Mouse (Mus musculus) limb, embryonic 11.5 days (tissue): ENCODE measurements at regions not wholly inside any gene's neighbourhood (a gene's known extent, or its start where the extent isn't known, plus 50 kb on each side); places are given as distances from the start of the nearest gene placed in this dataset.

Experiments
- ATAC-seq: fragments of 200-750 bp; cut with Nextera tagmentation; 2 replicates; pipeline ENCODE4 v1.8.0; 2017; ENCODE audit warnings: low read depth; ENCODE audit not compliant: insufficient number of reproducible peaks, low FRiP score, low TSS enrichment
- DNase-seq: peaks from one replicate; pipeline ENCODE4 v3.0.0-alpha.2; 2015; ENCODE audit warnings: low spot score
- H3K27ac ChIP-seq: fragments of 300-500 bp; sonication (generic); replicated peaks from 2 replicates; pipeline ENCODE4 v1.5.1; 2014; ENCODE audit warnings: low read depth, mild to moderate bottlenecking, low read length
- H3K27me3 ChIP-seq: fragments of 300-500 bp; sonication (generic); 2 replicates; pipeline ENCODE4 v1.6.1; 2014; ENCODE audit warnings: mild to moderate bottlenecking, low read length, mixed read lengths; ENCODE audit not compliant: control insufficient read depth, insufficient read depth
- H3K36me3 ChIP-seq: fragments of 300-500 bp; sonication (generic); 2 replicates; pipeline ENCODE4 v1.6.1; 2014; ENCODE audit warnings: mild to moderate bottlenecking, low read length, moderate library complexity, mixed read lengths; ENCODE audit not compliant: control insufficient read depth, insufficient read depth
- H3K4me1 ChIP-seq: fragments of 300-500 bp; sonication (generic); 2 replicates; pipeline ENCODE4 v1.6.1; 2014; ENCODE audit warnings: low read length, mixed read lengths; ENCODE audit not compliant: control insufficient read depth, insufficient read depth
- H3K4me2 ChIP-seq: fragments of 300-500 bp; sonication (generic); 2 replicates; pipeline ENCODE4 v1.6.1; 2014; ENCODE audit warnings: low read depth, mild to moderate bottlenecking, moderate library complexity; ENCODE audit not compliant: severe bottlenecking
- H3K4me3 ChIP-seq: fragments of 300-500 bp; sonication (generic); 2 replicates; pipeline ENCODE4 v1.5.1; 2014; ENCODE audit warnings: low read depth, low read length
- H3K9ac ChIP-seq: fragments of 300-500 bp; sonication (generic); 2 replicates; pipeline ENCODE4 v1.6.1; 2014; ENCODE audit warnings: mild to moderate bottlenecking, low read length
- H3K9me3 ChIP-seq: fragments of 300-500 bp; sonication (generic); 2 replicates; pipeline ENCODE4 v1.6.1; 2016; ENCODE audit warnings: low read length; ENCODE audit not compliant: control insufficient read depth
- WGBS: fragments of 180-500 bp; shearing (Covaris S2); extraction: QIAGEN DNeasy Blood & Tissue Kit; methylation state at CpG from one replicate; pipeline ENCODE4 v1.1.7; 2014; 5-methylcytosine and 5-hydroxymethylcytosine counted together

DNA sequence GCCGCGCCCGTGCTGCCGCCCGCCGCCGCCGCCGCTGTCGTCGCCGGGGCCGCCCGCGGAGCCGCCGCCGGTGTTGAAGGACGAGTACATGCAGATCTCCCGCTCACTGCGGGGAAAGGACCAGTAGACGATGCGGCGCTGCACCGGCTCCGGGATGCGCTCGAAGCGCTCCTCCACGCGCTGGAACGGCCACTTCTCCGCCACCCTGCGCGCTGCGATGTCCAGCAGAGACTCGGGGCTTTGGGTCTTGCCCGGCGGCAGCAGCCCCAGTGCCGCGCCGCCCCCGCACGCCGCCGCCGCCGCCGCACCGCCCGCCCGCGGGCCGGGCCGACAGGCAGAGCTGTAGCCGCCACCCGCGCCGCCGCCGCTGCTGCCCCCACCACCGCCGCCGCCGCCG, 154.7 kb upstream of the Smim15 start:
- 0% methylated on average over 29 of the region's 66 CpGs for WGBS
- H3K9me3 ChIP-seq: no peaks in the 10 kb centered on the region
- H3K4me2 ChIP-seq: peak overlapping the region; percentile 75
- H3K36me3 ChIP-seq: no peaks in the 10 kb centered on the region
- peak overlapping the region; percentile 87 for H3K4me3 ChIP-seq
- peak overlapping the region; percentile 80 for H3K27ac ChIP-seq
- peak overlapping the region; percentile 90 for H3K9ac ChIP-seq
- ATAC-seq (no peak), DNase-seq (peak; percentile 67)
- peaks cover 7% of the 10 kb centered on the region for H3K4me1 ChIP-seq
- H3K27me3 ChIP-seq: peaks cover 6% of the 10 kb centered on the region; the same call in 1 of the 2 replicates

DNA sequence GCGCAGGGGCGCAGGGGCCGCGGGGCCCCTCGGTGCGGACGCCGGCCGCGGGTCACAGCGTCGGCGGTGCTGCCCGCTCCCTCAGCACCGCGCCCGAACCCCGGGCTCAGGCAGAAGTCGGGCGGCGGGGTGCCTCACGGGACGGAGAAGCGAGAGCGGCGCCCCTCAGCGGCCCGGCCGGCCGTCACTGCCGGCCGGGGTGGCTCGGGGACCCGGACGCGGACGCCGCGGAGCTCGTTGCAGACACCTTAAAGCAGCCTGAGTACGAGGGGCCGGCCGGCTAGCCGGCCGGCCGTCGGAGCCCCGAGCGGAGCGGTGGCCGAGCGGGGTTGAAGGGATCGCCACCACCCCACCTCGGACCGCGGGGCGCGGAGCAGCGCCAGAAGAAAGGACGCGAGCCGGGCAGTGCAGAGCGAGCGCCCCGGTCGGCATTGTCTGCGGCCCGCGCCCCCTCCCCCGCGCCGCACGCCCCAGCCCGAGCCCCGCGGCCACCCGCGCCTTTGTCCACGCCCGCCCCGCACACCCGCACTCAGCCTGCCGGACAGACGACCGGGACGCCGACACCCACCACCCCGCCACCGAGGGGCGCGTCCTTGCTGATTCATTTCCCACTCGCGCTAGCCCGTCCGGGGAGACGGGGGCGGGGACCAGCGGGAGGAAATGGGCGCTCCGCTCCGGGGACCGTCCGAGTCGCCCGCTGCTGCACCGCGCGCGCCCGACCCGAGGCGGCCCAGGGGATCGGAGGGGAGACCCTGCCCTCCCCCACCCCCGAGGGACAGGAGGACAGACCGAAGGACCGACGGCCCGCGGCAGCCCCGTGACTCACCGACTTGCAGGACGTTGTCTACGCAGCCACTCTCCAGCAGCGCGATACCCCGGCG, 155.4 kb upstream of the Smim15 start:
- Histone ChIP-seq H3K27ac (peak overlapping the region; percentile 80), H3K9me3 (no peaks in the 10 kb centered on the region), H3K27me3 (peaks cover 6% of the 10 kb centered on the region; the same call in 1 of the 2 replicates), H3K9ac (peak overlapping the region; percentile 90), H3K4me3 (peak overlapping the region; percentile 87), H3K4me2 (peak overlapping the region; percentile 75), H3K4me1 (peaks cover 10% of the 10 kb centered on the region), H3K36me3 (no peaks in the 10 kb centered on the region)
- ATAC-seq (no peak), DNase-seq (peak; percentile 73)
- under 1% methylated on average over 100 of the region's 127 CpGs for WGBS

DNA sequence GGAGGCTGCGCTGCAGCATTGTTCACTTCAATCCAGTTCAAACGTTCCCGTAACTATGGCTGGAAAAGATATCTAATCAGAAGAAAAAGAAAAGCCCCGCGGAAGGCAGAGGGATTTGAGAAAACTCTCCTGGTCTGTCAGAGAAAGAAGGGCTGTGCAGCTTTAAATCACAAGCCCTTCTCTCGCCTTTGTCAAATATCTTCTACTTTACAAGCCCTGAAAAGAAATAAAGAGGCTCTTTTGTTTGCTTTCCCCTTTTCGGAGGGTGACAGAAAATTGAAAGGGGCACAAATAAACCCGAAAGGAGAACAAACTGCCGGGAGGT, 156.1 kb upstream of the Smim15 start:
- H3K9me3 ChIP-seq: no peaks in the 10 kb centered on the region

DNA sequence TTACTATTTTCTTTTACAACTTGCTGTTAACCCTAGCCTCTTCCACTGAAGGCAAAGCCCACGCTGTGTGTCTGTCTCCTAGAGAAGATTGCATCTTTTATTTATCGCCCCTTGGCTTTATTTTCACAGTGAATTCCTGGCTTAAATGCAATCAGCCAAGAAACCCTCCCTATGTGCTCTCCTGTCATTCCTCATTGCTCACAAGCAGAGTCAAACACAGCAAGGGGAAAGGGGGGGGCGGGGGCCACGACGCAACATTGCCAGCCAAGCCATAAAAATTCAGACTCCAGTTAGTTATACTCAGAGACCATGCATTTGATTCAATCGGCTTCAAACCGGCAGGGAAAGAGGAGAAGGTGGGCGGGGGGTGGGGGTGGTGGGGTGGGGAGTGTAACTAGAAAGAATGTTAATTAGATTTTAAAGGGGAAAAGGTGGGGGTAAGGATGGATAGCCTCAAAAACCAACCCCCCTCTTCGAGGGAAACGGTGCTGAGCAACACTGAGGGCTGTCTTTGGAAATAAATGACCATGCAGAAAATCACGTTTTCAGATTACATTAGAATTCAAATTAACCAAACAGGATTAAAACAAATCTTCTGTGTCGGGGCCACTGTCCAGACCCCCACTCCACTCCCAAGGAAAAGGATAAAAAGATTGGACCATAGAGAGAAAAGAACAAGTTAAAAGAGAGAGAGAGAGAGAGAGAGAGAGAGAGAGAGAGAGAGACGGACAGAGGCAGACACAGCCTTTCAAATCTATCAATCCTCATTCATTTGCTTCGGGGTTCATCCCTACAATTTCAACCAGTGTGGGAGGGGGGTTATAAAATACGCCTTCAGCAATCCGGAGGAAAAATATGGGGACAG, 156.6 kb upstream of the Smim15 start:
- H3K4me1 ChIP-seq: peaks cover 10% of the 10 kb centered on the region
- peak overlapping the region; percentile 75 for H3K4me2 ChIP-seq
- H3K9me3 ChIP-seq: no peaks in the 10 kb centered on the region
- no peaks in the 10 kb centered on the region for H3K36me3 ChIP-seq
- H3K4me3 ChIP-seq: peak overlapping the region; percentile 87
- no peak overlapping the region; the same call in 1 of the 2 replicates for H3K27ac ChIP-seq
- ATAC-seq: no peak
- H3K27me3 ChIP-seq: 0 out of 2 replicates have a peak, but pooled peaks cover 4% of the 10 kb centered on the region
- under 1% methylated on average over 16 of the region's 16 CpGs for WGBS
- DNase-seq: peak; percentile 55
- H3K9ac ChIP-seq: peak overlapping the region; percentile 90

More for the DNA sequence above, 156.1 kb upstream of the Smim15 start:
- Histone ChIP-seq H3K27ac (peak overlapping the region; percentile 80), H3K27me3 (peaks cover 6% of the 10 kb centered on the region; the same call in 1 of the 2 replicates), H3K36me3 (no peaks in the 10 kb centered on the region), H3K4me2 (peak overlapping the region; percentile 75), H3K9ac (peak overlapping the region; percentile 90), H3K4me1 (peaks cover 10% of the 10 kb centered on the region), H3K4me3 (peak overlapping the region; percentile 87)
- WGBS: under 1% methylated on average over 9 of the region's 9 CpGs
- ATAC-seq: no peak
- DNase-seq: peak; percentile 48

DNA sequence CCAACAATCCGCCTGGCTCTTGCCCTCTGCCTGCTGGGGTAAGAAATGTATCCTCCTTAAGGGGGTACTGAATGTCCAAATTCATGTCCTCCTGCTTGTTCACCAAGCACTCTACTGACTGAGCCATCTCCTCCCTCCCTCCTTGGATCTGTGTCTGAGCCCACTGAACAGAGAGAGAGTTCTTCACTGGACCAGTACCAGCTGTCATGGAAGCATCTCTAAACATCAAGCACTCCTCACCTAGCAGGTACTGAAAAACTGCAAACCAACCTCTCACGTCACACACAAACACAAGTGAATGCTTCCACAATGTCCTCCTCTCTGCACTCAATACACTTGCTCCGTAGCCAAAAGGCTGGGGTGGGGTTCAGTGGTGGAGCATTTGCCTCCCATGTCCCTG, 159.4 kb upstream of the Smim15 start:
- Histone ChIP-seq H3K4me1 (peaks cover 16% of the 10 kb centered on the region), H3K36me3 (no peaks in the 10 kb centered on the region), H3K4me3 (no peak overlapping the region), H3K27me3 (no peaks in the 10 kb centered on the region), H3K27ac (no peak overlapping the region), H3K9me3 (no peaks in the 10 kb centered on the region), H3K4me2 (no peak overlapping the region), H3K9ac (no peak overlapping the region)
- ATAC-seq (no peak), DNase-seq (no peak)
- WGBS: 87% methylated on average over 3 of the region's 3 CpGs

DNA sequence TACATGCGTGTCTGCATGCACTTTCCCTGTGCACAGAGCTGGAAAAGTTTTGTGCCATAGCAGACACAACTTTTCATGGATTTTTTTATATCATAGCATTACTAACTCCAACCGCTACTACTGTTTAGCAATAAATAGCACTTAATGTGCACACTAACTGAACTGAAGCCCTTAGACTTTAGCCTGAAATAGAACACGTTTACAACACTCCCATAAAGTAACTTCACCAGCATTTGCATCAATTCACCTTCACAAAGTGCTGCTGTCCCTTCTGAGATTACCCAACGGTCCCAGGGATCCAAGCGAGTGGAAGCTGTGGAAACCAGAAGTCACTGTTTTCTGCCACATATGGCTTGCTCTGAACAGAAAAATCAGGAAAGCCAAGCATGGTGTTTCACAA, 161.9 kb upstream of the Smim15 start:
- Histone ChIP-seq H3K27me3 (no peaks in the 10 kb centered on the region), H3K27ac (no peak overlapping the region), H3K36me3 (no peaks in the 10 kb centered on the region), H3K4me2 (no peak overlapping the region), H3K4me3 (no peak overlapping the region), H3K9me3 (no peaks in the 10 kb centered on the region), H3K9ac (no peak overlapping the region), H3K4me1 (peaks cover 16% of the 10 kb centered on the region)
- 67% methylated on average over 5 of the region's 5 CpGs for WGBS
- DNase-seq (no peak), ATAC-seq (no peak)

DNA sequence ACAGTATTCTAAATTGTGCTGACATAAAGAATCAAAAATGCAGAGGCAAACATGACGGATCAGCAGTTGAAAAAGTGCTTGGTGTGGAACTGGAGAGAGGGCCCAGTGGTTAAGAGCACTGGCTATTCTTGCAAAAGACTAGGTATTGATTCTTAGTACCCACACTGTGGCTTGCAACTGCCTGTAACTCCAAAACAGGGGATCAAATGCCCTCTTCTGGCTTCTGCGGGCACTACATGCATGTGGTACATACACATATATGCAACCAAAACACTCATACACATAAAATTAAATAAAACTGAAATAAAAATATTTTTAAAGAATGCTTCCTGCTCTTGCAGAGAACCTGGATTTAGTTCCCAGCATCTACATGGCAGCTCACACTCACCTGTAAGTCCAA, 163.7 kb upstream of the Smim15 start:
- WGBS: 97% methylated on average over 2 of the region's 2 CpGs
- H3K4me1 ChIP-seq: 0 out of 2 replicates have a peak, but pooled peaks cover 10% of the 10 kb centered on the region
- ATAC-seq (no peak), DNase-seq (no peak)
- H3K4me2 ChIP-seq: no peak overlapping the region
- H3K36me3 ChIP-seq: no peaks in the 10 kb centered on the region
- H3K27me3 ChIP-seq: no peaks in the 10 kb centered on the region
- no peak overlapping the region for H3K4me3 ChIP-seq
- H3K27ac ChIP-seq: no peak overlapping the region
- no peak overlapping the region for H3K9ac ChIP-seq
- H3K9me3 ChIP-seq: no peaks in the 10 kb centered on the region

DNA sequence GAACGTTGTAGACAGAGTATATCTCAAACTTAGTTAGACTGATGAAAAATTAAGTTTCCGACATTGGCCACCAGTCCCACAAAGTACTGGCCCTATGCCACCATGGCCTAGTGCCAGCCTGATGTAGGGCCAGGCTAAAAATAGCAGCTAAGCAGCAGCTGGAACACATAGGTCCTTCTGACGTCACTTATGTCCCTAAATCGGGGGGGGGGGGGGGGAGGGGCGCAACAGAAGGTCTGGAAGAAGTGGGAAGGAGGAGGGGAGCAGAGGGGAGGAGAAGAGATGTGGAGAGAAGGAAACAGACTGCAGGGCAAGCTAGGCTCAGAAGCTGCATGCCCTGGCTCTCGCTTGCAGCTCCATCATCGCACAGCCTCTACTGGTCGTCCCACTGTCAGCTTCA, 164.7 kb upstream of the Smim15 start:
- no peak for ATAC-seq
- no peak overlapping the region for H3K4me3 ChIP-seq
- H3K27me3 ChIP-seq: no peaks in the 10 kb centered on the region
- WGBS: 83% methylated on average over 7 of the region's 8 CpGs
- no peak overlapping the region for H3K27ac ChIP-seq
- 0 out of 2 replicates have a peak, but pooled peaks cover 10% of the 10 kb centered on the region for H3K4me1 ChIP-seq
- DNase-seq: no peak
- no peaks in the 10 kb centered on the region for H3K36me3 ChIP-seq
- H3K4me2 ChIP-seq: no peak overlapping the region
- no peak overlapping the region for H3K9ac ChIP-seq
- H3K9me3 ChIP-seq: no peaks in the 10 kb centered on the region
